Mouse (Mus musculus): Measurements from ENCODE around the gene Mecom.
"Not testable (repeated sequence)": the region's sequence is repeated elsewhere in the genome, so short reads cannot be mapped to it uniquely, and the experiment has no call there.

The Mecom gene

DNA sequence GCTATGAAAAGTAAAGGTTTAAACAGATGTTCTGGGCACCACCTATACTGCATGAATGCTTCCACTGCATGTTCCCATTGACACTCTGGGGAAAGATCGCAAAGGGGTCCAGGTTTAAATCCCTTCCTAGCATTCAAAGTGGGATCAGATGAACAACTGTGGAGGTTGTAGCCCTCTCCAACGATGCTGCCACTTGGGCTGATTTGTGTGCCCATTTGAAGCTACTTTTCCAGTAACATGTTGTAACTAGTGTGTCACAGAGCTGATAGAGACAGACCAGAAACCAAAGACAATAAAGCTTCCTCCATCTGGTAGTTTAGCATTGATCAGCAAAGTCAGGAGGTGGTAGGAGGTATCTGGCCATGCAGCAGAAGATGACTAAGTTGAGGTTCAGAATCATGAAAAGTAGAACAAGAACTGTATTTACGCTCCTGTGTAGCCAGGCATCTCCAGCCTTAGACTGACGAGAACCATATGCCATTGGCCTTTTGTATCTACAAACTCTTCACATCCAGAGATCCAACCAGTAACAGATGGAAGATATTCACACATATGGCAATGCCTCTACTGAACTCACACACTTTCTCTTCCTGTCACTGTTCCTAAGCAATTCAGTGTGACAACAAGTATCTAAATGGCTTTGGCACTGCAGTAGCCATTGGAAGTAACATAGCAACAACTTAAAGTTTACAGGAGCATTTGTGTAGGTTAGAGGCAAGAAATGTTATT lies 299.0 kb downstream of the Mecom start:
- no peak for DNase-seq (ENCODE audit: low spot score)

DNA sequence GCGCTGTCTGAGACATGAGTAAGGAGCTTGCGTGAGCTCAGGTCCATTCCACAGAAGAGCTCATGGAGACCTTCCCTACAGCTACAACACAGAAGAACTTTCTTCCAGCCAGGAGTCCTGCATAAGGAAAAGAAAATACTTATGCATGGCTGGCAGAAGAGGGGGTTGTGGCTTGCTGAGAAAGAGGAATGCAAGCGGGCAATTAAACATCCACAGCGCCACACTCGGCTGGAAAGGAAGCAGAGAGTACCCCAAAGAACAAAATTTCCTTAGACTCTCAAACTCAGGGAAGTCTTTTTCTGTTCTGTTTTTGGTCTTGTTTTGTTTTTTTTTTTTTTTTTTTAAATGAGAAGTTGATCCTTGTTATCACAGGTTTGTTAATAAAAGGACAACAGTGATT lies 300.6 kb downstream of the Mecom start:
- no peak for DNase-seq (ENCODE audit: low spot score)

DNA sequence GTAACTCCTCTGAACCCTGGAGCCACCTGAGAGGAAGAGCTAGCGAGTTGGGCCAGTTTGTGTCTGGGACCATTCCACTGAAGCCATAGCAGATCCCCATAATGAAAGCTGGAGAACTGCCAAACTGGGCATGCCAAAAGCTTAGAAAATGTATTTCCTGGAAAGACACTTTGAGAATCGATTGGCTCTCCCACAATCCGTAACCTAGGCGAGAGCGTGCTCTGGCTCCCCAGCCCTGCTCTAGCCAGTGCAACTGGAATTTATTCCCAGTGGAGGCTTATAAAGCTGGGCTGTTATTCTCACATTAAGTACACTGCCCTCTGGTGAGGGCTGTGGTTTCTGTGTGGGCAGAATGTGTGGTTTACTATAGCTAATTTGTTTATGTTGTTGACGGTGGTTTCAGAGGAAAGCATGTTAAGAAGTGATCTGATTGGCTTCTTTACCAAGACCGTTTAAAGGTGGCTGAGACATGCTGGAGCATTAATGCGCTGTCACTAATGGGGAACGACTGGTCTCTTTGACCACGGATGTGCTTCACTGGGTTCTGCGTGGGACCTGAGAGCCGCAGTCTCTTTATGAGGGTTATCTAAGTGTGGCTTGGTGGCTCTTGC lies 301.3 kb downstream of the Mecom start:
- DNase-seq (ENCODE audit: low spot score): no peak

DNA sequence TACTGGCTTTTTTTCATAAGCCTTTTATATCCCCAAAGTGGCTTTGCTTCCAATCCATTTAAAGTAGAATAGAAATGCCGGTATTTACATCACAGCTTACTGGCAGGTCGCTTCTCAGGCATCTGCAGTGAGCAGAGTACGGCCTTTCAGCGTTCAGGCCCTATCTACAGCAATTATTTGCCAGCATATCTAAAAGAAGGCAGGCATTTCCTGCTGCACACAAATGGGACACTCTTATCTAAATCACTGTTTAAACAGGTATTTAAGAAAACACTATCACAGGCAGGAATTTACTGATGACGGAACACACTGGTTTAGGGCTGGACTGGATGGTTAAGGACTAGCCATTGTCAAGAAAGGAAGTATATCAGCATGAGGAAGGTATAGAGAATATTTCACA lies 301.9 kb downstream of the Mecom start:
- DNase-seq (ENCODE audit: low spot score): no peak

DNA sequence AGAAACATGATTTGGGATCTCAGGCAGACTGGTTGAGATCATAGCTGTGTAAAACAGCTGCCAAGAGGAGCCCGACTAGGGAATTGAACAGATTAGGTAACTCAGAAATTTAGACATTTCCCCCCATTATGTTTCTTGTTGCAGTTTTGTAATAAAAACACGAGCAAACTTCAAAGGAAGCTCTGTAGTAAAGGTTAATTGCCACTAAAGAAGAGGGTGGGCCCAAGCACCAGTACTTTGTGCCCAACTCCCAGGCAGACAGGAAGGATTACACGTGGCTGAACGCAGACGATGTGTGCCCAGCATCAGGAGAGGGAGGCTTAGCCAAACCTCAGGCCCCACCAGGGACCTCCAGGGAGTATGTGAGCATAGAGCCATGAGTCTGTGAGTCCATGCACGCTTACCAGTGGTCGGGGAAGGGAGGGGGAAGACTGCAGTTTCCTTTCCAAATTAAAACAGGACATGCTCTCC lies 303.4 kb downstream of the Mecom start:
- DNase-seq (ENCODE audit: low spot score): no peak

DNA sequence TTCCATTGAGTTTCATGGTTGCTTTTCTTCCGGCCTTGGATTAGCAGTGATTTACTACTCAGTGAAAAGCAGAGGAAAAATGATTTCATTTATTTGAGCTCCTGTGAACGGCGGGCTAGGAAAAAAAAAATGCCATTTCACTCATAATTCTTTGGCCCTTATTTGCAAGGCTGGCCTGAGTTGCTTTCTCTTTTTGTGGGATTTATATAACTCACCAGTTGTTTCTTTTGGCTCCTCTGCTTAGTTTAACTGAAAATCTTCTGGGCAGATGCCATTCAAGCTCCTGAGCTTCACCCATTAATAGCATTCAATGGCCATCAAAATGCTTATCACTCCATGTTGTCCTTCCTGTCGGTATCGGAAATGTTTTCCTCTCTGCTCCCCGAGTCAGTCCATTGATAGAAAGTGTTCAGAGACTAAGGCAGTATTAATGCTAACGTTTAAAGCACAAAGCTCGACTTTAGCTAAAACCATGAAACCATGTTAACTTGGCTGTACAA lies 304.0 kb downstream of the Mecom start:
- DNase-seq (ENCODE audit: low spot score): no peak

DNA sequence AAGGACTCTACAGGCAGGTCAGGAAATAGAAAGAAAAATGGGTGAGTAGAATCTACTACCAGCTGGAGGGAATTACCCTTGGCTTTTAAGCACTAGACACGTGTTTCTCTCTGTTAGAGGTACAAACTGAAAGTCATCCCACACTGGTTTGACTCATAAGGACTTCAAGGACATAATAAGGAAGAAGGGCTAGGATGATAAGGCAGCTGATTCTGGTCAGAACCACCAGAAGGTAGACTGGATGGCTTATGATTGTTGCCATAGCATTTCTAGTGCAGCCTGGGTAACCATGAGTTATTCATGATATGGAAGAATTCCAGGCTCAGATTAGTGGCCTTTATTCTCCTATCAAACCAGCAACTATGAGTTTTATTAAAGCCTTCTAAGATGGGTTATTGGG lies 308.4 kb downstream of the Mecom start:
- DNase-seq (ENCODE audit: low spot score): no peak

DNA sequence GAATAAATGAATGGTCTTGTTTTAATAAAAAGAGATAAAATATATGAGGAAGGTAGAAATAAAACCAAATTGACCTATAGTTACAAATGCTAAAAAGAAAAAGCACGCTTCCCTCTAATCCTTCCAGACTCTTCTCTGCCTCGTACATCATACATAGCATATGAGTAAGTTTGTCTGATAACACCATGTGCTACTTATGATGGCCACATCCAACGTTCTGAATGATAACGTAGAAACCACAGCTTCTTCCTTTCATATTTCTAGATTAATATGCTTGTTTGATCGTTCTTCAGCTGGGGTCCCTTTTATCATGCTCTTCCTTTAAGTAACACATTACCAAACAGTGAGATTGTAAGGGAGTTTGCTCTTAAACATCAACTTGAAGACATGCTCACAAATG lies 310.3 kb downstream of the Mecom start:
- DNase-seq (ENCODE audit: low spot score): no peak

DNA sequence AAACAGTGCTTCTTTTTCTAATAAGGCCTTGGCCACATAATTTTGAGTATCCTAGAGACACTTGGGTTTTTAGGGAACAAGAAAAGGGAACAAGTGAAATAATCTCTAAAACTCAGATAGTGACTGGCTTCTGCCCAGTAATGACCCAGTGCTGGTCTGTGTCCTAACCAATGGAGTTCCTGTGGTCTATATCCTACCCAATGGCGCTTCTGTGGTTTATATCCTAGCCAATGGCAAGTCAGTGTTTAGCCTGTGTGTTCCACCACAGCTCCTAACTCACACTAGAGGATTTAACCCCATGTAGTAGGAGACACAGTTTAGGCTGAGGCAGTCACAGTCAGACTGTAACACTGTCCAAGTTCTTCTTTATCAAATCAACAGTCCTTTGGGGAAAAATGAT lies 313.8 kb downstream of the Mecom start:
- no peak for DNase-seq (ENCODE audit: low spot score)

DNA sequence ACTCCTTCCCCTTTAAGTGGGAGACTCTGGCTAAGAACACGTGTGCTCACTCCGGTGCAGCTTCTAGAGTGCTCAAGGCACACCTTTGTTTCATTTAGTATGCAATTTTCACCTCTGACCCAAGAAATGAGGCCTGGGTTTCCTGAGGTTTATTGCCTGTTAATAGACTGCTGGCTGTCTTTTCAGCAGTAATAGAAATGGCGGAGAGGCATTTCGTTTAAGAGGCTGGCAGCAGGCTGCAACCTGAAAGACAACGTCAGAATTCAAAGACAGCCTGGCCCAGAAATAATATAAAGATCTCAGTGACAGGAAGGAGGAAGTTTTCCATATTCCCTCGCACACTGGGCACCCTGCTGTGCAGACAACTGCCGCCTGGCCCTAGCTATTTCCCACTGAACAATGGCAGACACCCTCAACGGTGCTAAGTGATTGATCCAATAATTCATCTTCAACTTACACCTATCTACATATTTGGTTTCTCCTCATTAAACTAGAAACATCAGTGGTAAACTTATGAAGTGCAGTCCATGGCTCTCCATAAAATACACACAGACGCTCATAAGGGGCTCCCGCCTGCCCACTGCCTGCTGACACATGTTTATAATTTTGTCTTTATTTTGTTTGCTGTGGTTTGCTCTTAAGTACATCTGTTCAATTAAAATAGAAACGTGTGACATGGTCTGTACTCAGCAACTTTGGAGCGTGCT lies 319.7 kb downstream of the Mecom start:
- no peak for DNase-seq (ENCODE audit: low spot score)

DNA sequence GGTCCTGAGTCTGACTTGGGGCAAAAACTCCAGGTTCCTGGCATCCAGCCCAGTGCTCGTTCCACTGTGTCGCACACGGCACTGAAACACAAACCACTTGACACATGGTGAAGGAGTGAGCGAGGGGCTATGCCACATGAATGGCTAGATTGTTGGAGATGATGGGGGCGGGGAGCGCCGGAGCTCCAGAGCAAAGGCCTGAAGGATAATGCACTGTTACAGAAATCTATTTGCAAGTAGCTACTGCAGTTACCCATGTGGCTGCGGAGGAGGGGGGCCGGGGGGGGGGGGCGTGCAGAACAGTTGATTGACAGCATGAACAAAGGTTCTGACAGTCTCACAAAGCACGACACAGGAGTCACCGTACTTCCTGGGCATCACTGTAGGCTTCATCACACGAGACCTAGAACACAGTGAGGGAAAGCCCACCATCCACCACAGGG lies 320.9 kb downstream of the Mecom start:
- peak; percentile 50 for DNase-seq (ENCODE audit: low spot score)

DNA sequence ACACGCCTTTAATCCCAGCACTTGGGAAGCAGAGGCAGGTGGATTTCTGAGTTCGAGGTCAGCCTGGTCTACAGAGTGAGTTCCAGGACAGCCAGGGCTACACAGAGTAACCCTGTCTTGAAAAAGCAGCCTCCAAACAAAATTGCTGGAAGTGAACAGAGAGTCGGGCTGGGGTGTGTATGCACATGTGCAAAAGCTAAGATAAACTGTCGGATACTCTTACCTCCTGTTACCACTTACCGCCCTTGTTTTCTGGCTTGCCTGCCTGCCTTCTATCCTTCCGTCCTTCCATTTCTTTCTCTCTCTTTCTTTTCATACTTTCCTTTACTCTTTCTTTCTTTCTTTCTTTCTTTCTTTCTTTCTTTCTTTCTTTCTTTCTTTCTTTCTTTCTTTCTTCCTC lies 322.6 kb downstream of the Mecom start:
- DNase-seq (ENCODE audit: low spot score): not testable (repeated sequence)

DNA sequence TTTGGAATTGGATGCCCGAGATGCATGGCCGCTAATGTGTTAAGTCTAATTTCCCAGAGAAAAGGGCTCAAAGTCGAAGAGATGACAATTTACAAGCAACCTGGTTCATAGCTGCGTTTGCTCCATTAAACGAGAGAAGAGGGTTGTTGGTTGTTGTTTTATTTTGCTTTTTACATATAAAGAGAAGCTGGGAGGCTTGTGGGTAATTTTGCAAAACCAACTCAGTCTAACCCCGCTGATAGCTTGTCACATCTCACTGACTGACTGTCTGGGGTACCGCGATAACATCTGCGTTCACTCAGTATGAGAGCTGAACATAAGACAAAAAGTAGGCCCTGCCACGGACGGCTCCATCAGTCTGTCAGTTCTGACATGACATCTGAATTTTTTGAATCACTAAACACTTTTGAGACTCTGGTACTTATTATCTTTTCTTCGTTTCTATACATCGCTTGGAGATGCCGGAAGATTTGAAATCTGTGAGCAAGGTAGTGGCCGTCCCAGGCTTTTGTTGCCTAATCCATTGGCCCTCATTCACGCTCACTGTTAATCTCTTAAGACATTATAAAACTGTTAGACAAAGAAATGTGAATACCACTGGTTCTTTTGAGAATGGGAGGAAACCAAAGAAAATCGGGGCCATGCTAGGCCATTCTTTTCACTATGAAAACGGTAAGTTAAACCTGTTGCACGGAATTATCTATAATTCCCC lies 327.0 kb downstream of the Mecom start:
- no peak for DNase-seq (ENCODE audit: low spot score)

DNA sequence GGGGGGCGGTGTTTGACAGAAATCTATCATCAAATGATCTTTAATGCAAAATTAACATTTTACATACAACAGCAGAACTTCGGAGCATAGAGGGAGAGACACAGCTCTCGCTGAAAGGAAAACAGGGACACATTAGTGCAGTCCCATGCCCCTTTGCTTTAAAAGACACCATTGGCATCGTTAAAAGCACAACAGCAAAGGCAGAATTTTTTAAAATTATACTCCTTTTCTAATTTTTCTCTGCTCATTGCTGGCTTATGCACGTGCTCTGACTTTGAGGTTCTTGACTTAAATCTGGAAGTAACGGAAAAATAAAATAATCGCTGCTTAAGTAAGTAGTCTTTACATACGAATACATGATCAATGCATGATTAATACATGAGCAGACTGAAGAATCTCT lies 327.9 kb downstream of the Mecom start:
- no peak for DNase-seq (ENCODE audit: low spot score)

DNA sequence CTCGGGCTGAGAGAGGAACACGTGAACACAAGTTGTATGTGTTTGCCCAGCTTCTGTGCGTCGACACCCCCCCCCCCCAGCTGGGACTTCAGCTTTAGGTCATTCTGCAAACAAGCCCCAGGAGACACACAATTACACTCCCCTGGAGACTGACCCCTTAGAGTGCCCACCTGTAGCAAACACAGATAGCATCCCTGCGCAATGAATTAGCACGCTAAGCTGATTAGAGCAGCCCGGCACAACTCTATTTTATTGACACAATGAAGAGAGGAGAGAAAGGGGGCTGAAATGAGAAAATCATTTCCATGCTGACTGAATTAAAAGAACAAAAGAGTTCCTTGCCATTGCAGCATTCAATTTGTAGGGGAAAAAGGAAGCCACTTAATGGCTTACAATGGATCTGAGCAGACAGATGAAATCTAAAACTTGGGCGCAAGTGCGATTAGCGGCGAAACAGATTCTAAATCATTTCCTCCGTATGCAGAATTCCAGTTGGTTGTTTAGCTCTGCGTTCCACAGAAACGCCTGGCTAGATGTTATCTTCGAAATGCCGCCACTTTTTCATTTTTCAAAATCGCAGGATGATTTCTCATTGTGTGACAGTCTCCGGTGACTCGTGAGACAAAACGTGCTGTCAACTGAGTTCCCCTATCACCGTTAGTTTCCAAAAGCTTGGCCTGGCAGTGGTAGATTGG lies 328.5 kb downstream of the Mecom start:
- DNase-seq (ENCODE audit: low spot score): no peak

DNA sequence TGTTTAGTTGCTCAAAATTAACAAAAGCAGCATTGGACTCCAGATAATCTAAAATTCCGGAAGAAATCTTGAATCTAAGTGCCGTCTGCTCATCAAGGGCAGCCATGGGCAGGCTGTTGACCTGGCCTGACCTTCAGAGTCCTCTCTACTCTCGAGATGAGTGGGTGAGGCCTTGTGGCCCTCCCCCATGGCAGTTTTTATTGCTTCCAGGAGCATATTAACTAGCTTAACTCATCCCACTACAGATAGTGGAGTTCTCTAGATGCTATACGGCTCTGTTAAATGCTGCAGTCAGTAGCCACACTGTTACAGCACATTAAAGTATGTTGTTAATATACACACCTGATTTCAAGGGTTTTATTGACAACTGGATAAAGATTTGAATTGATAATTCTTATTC lies 333.2 kb downstream of the Mecom start:
- DNase-seq (ENCODE audit: low spot score): no peak

DNA sequence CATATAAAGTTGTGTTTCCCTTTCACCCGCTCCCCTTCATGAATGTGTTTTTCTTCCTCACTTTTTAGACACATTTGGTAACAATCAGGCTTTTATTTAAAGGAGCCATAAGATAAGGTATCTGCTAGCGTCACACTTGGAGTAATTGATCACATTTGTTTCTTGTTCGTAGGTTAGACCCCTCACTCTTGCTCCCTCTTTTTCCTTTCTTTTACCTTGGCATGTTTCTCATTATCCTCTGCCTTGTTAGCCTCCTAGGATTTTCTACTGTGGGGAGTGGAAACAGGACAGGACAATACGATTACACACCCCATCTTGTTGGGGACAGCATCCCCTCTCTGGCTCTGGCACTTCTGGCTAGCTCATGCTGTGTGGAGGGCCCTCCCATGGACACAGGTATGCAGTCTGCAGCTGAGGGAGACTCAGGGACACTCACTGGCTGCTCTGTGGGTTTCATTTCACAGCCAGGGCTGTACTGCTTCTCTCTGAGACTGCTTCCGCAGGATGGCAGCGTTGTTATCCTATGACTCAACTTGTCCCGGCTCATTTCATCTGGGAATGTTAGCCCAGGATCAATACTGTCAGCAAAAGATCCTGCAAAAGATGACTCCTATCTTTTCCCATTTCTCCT lies 334.2 kb downstream of the Mecom start:
- DNase-seq (ENCODE audit: low spot score): no peak

DNA sequence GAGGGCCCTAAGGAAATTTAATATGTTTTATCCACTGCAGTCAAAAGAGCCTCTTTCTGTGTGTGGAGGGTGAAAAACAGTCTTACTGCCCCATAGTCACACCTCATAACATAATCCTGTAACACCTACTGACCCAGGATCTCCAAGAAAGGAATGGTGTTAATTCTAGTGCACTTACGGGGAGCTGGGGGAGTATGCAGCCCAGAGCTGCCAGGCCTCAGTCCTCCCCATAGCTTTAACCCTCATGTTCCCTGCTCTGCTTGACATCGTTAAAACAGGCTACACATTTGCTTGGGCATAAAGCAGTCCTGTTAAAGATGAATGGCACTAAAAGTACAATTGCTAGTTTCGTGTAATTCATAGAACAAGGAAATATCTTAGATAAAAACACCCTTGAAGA lies 335.0 kb downstream of the Mecom start:
- DNase-seq (ENCODE audit: low spot score): no peak

DNA sequence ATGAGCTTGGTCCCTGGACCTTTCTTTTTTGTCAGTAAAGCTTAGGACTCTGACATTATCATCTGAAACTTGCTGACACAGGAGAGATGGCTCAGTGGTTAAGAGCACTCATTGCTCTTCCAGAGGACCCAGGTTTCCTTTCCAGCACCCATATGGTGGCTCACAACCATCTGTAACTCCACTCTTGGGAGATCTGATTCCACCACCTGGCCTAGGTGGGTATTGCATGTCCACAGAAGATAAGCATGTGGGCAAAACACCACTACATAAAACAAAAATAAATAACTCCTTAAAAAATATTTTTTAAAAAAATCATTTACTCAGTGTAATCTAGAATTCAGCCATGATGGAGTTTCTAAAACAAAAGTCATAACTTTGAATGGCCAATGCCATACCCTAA lies 338.7 kb downstream of the Mecom start:
- no peak for DNase-seq (ENCODE audit: low spot score)

DNA sequence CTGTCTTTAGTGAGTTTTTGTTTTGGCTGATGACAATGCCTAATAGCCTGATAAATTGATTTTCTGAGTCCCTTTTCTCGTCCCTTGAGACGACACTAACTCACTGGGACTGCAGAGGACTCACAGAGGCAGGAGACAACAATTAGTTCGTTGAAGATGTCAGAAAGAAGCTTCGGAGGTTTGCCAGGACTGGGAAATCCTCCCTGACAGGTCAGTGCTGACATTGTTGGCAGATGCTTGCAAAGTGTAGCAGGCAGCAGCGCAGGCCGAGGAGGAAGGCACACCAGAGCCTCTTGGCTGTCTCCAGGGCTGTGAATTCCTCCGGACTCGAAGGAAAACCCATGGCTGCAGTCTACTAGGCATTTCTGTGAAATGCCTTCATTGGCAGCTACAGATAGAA lies 339.9 kb downstream of the Mecom start:
- no peak for DNase-seq (ENCODE audit: low spot score)

DNA sequence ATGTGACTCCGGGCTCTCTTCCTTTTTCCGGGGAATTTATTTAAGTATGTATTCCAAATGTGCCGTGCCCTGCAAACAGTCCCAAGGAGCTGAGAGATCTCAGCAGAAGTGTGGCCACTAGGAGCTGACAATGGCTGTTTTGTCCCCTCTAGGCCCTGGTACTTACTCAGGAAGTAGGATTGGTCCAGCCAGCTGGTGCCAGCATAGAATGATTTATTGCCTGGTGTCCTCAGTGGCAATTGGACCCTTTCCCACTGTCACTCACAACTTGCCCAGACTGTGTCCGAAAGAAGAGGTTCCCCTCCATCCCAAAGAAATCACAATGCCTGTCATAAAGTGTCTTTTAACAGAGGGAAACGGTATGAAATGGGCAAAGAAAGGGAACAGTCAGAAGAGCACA lies 340.4 kb downstream of the Mecom start:
- DNase-seq (ENCODE audit: low spot score): no peak

All from testis, postnatal 10 days (tissue).